Mouse (Mus musculus): ENCODE results near the gene B3gat3. TPM values are rescaled to one million over a fixed set of nuclear protein-coding genes. Genes with fewer than 3 reads are reported as not detected.
"Not testable (repeated sequence)": the region's sequence is repeated elsewhere in the genome, so short reads cannot be mapped to it uniquely, and the experiment has no call there.

The B3gat3 gene
- polyA plus RNA-seq, 1 experiment, result 60.1 TPM

- Histone ChIP-seq H3ac (ENCODE audit: control insufficient read depth, insufficient read length, low read depth) (peak within 1 kb of the TSS; percentile 99), H3K36me3 (ENCODE audit: control insufficient read depth, insufficient read depth) (peaks cover 28% of the 10 kb centered on the region), H3K79me3 (ENCODE audit: low read depth) (peaks cover 25% of the 10 kb centered on the region), H3K27me3 (ENCODE audit: control insufficient read depth, insufficient read depth, insufficient read length) (no peaks in the 10 kb centered on the region), H3K4me3 (ENCODE audit: insufficient read depth, poor library complexity, severe bottlenecking) (peak within 1 kb of the TSS; percentile 76), H3K79me2 (ENCODE audit: control insufficient read depth, insufficient read depth) (peaks cover 54% of the 10 kb centered on the region)
- TF ChIP-seq FOSL1 (IDR thresholded peaks at IDR 0.05; ENCODE audit: insufficient read depth, low read length, poor library complexity, severe bottlenecking) (no peak), CEBPB (IDR thresholded peaks at IDR 0.05; ENCODE audit: low read depth) (no peak), CTCF (IDR thresholded peaks at IDR 0.05; ENCODE audit: control insufficient read depth, insufficient read depth, insufficient read length) (no peak), MYOD1 (IDR thresholded peaks at IDR 0.05; ENCODE audit: control insufficient read depth, insufficient read length, low read depth) (no peak), MYOG (IDR thresholded peaks at IDR 0.05; ENCODE audit: control insufficient read depth, extremely low read depth, insufficient read length) (no peak), MAX (IDR thresholded peaks at IDR 0.05) (peak; percentile 87)
Measured at GRCm38 (mm10) chr19:8888511-8889385, 31.4 kb upstream of the B3gat3 start, which contains the start of the genes 1810009A15Rik and Gm49416. TSS of gene 1810009A15Rik (plus strand) at chr19:8888853. TSS of gene Gm49416 (plus strand) at chr19:8888926.

GRCm38 (mm10) chr19:8892829-8893766 lies 27.1 kb upstream of the B3gat3 start, which contains the start of gene Ints5:
TSS of gene Ints5 (plus strand) at chr19:8893005.
- Histone ChIP-seq H3K79me3 (ENCODE audit: low read depth) (peaks cover 51% of the 10 kb centered on the region), H3ac (ENCODE audit: control insufficient read depth, insufficient read length, low read depth) (peak within 1 kb of the TSS; percentile 99), H3K27me3 (ENCODE audit: control insufficient read depth, insufficient read depth, insufficient read length) (no peaks in the 10 kb centered on the region), H3K79me2 (ENCODE audit: control insufficient read depth, insufficient read depth) (peaks cover 84% of the 10 kb centered on the region), H3K36me3 (ENCODE audit: control insufficient read depth, insufficient read depth) (peaks cover 55% of the 10 kb centered on the region), H3K4me3 (ENCODE audit: insufficient read depth, poor library complexity, severe bottlenecking) (peak within 1 kb of the TSS; percentile 94)
- TF ChIP-seq FOSL1 (IDR thresholded peaks at IDR 0.05; ENCODE audit: insufficient read depth, low read length, poor library complexity, severe bottlenecking), result no peak
- TF ChIP-seq MAX (IDR thresholded peaks at IDR 0.05), result peak; percentile 82
- no peak for TF ChIP-seq MYOD1 (IDR thresholded peaks at IDR 0.05; ENCODE audit: control insufficient read depth, insufficient read length, low read depth)
- no peak for TF ChIP-seq MYOG (IDR thresholded peaks at IDR 0.05; ENCODE audit: control insufficient read depth, extremely low read depth, insufficient read length)

GRCm38 (mm10) chr19:8895397-8895960 lies 24.7 kb upstream of the B3gat3 start:
- peaks cover 52% of the 10 kb centered on the region for H3K36me3 ChIP-seq (ENCODE audit: control insufficient read depth, insufficient read depth)
- no peaks in the 10 kb centered on the region for H3K27me3 ChIP-seq (ENCODE audit: control insufficient read depth, insufficient read depth, insufficient read length)
- H3ac ChIP-seq (ENCODE audit: control insufficient read depth, insufficient read length, low read depth), result no peak overlapping the region
- no peak for TF ChIP-seq MYOD1 (IDR thresholded peaks at IDR 0.05; ENCODE audit: control insufficient read depth, insufficient read length, low read depth)
- TF ChIP-seq USF1 (IDR thresholded peaks at IDR 0.05; ENCODE audit: low read depth), result no peak
- TF ChIP-seq FOSL1 (IDR thresholded peaks at IDR 0.05; ENCODE audit: insufficient read depth, low read length, poor library complexity, severe bottlenecking), result no peak
- no peak for TF ChIP-seq CTCF (IDR thresholded peaks at IDR 0.05; ENCODE audit: control insufficient read depth, insufficient read depth, insufficient read length)
- TF ChIP-seq MYOG (IDR thresholded peaks at IDR 0.05; ENCODE audit: control insufficient read depth, extremely low read depth, insufficient read length), result no peak
- TF ChIP-seq CEBPB (IDR thresholded peaks at IDR 0.05; ENCODE audit: low read depth), result no peak
- TF ChIP-seq MAX (IDR thresholded peaks at IDR 0.05), result no peak
- H3K4me3 ChIP-seq (ENCODE audit: insufficient read depth, poor library complexity, severe bottlenecking), result no peak overlapping the region
- peaks cover 85% of the 10 kb centered on the region for H3K79me2 ChIP-seq (ENCODE audit: control insufficient read depth, insufficient read depth)
- H3K79me3 ChIP-seq (ENCODE audit: low read depth), result peaks cover 58% of the 10 kb centered on the region

GRCm38 (mm10) chr19:8896231-8896630 lies 23.9 kb upstream of the B3gat3 start:
- peaks cover 85% of the 10 kb centered on the region for H3K79me2 ChIP-seq (ENCODE audit: control insufficient read depth, insufficient read depth)
- H3K27me3 ChIP-seq (ENCODE audit: control insufficient read depth, insufficient read depth, insufficient read length); H3K4me3 ChIP-seq (ENCODE audit: insufficient read depth, poor library complexity, severe bottlenecking): not testable (repeated sequence)
- H3K79me3 ChIP-seq (ENCODE audit: low read depth), result peaks cover 64% of the 10 kb centered on the region
- peak overlapping the region; percentile 1 for H3ac ChIP-seq (ENCODE audit: control insufficient read depth, insufficient read length, low read depth)
- peaks cover 51% of the 10 kb centered on the region for H3K36me3 ChIP-seq (ENCODE audit: control insufficient read depth, insufficient read depth)

GRCm38 (mm10) chr19:8897211-8897864 lies 22.8 kb upstream of the B3gat3 start:
- Histone ChIP-seq H3K79me2 (ENCODE audit: control insufficient read depth, insufficient read depth) (peaks cover 93% of the 10 kb centered on the region), H3K36me3 (ENCODE audit: control insufficient read depth, insufficient read depth) (peaks cover 49% of the 10 kb centered on the region), H3K79me3 (ENCODE audit: low read depth) (peaks cover 73% of the 10 kb centered on the region), H3K4me3 (ENCODE audit: insufficient read depth, poor library complexity, severe bottlenecking) (peak overlapping the region; percentile 100), H3ac (ENCODE audit: control insufficient read depth, insufficient read length, low read depth) (peak overlapping the region; percentile 44)
- H3K27me3 ChIP-seq (ENCODE audit: control insufficient read depth, insufficient read depth, insufficient read length), result not testable (repeated sequence)
